Mouse (Mus musculus) R1 (cell line): ENCODE results near the gene Ahnak.
"Not testable (repeated sequence)": the region's sequence is repeated elsewhere in the genome, so short reads cannot be mapped to it uniquely, and the experiment has no call there.

Experiments used
- DNase-seq: peaks from one replicate; pipeline ENCODE4 v3.0.0-alpha.2; 2018; ENCODE audit warnings: low read depth, low spot score

The Ahnak gene

GRCm38 (mm10) chr19:9095111-9095510, 106.0 kb downstream of the Ahnak start:
- no peak for DNase-seq

GRCm38 (mm10) chr19:9097441-9097840, 108.4 kb downstream of the Ahnak start:
- peak; percentile 54 for DNase-seq

GRCm38 (mm10) chr19:9099751-9100150, 110.7 kb downstream of the Ahnak start:
- no peak for DNase-seq

GRCm38 (mm10) chr19:9100297-9101061, 111.4 kb downstream of the Ahnak start:
- no peak for DNase-seq

GRCm38 (mm10) chr19:9101062-9101457, 112.0 kb downstream of the Ahnak start:
- DNase-seq: no peak

GRCm38 (mm10) chr19:9103986-9104385, 114.9 kb downstream of the Ahnak start:
- no peak for DNase-seq

- DNase-seq: no peak
These were observed 116.1 kb downstream of the Ahnak start for GRCm38 (mm10) chr19:9105101-9105685.

GRCm38 (mm10) chr19:9106096-9106495, 117.0 kb downstream of the Ahnak start:
- peak; percentile 55 for DNase-seq

GRCm38 (mm10) chr19:9106751-9107378, 117.8 kb downstream of the Ahnak start:
- peak; percentile 57 for DNase-seq

- DNase-seq: no peak
These were observed 118.3 kb downstream of the Ahnak start for GRCm38 (mm10) chr19:9107379-9107755.

- DNase-seq: no peak
These were observed 119.5 kb downstream of the Ahnak start for GRCm38 (mm10) chr19:9108536-9108935.

- DNase-seq: peak; percentile 75
These were observed 121.2 kb downstream of the Ahnak start for GRCm38 (mm10) chr19:9110182-9110869.

GRCm38 (mm10) chr19:9112043-9112442, 123.0 kb downstream of the Ahnak start:
- DNase-seq: no peak

GRCm38 (mm10) chr19:9116268-9116667, 127.2 kb downstream of the Ahnak start:
- DNase-seq: no peak

- no peak for DNase-seq
These were observed 128.2 kb downstream of the Ahnak start for GRCm38 (mm10) chr19:9117275-9117674.

- no peak for DNase-seq
These were observed 130.8 kb downstream of the Ahnak start for GRCm38 (mm10) chr19:9119655-9120425.

GRCm38 (mm10) chr19:9122390-9122789, 133.3 kb downstream of the Ahnak start:
- DNase-seq: no peak

- not testable (repeated sequence) for DNase-seq
These were observed 134.9 kb downstream of the Ahnak start for GRCm38 (mm10) chr19:9123986-9124385.
